Mouse (Mus musculus) spleen, adult 2 months (tissue): ENCODE results near the gene Gtf3c2.

ENCODE experiments used
- CTCF ChIP-seq: fragments of 200-500 bp; IDR thresholded peaks from 2 replicates; pipeline ENCODE4 v1.5.1; 2011; ENCODE audit warnings: mild to moderate bottlenecking, inconsistent platforms; ENCODE audit not compliant: insufficient read depth, insufficient read length, insufficient replicate concordance; ENCODE audit errors: extremely low read depth
- POLR2A ChIP-seq: fragments of 200-500 bp; IDR thresholded peaks from 2 replicates; pipeline ENCODE4 v1.6.1; 2011; ENCODE audit warnings: low read depth, low read length, inconsistent platforms

- no peak for TF ChIP-seq POLR2A
- no peak for TF ChIP-seq CTCF
Observed at GRCm38 (mm10) chr5:31204421-31204820, 24.5 kb upstream of the Gtf3c2 start.
